Comparison of ENCODE assay signal across 11 mouse cellular contexts in the genomic region with DNA sequence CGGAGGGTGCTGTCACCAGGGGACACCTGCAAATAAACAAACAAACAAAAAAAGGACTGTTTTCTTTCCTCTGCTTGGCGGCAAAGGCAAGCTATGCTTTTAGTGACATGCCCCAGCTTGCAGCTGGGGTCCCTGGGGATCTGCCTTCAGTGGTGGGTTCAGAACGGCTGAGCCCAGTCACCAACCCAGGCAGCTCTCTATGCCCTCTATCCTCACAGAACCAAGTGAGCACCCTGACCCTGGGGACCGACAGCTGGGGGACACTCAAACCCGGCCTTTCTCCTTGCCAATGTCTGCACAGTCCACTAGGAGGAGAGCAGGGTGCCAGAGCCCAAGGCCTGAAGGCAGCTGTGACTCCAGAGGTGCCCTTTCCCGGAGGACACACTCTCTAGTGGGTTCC. TPM values are rescaled to one million over a fixed set of nuclear protein-coding genes. Genes with fewer than 3 reads are reported as not detected.
A peak's percentile ranks its signal among the peaks of the same experiment; 100 is the strongest.
DNase-seq lines count a peak whose midpoint lies in the region; ATAC-seq and TF ChIP-seq lines count a peak whose summit lies in the region.
"Had no signal": no experiment of that assay in that cellular context is flagged by ENCODE, and none has a peak within 500 bp of the region (broad histone marks: within the 10 kb centered on the region; RNA-seq: fewer than 3 reads in every experiment).

No protein-coding gene starts in this region.

- WGBS in heart, postnatal 0 days, result 46% methylated on average over 6 of the region's 6 CpGs
- 56% methylated on average over 6 of the region's 6 CpGs for WGBS in liver, postnatal 0 days (ENCODE audit: insufficient replicate concordance)

- DNase-seq in heart, adult 11 months, result peak; percentile 90
- DNase-seq in heart, postnatal 14 days, result no peak
- DNase-seq in spleen, postnatal 36 days (ENCODE audit: low spot score in 2 of 2), result peak; percentile 51
- DNase-seq in spleen, postnatal 4 days (ENCODE audit: low spot score in 2 of 2), result no peak
- no peak for DNase-seq in heart, postnatal 0 days (ENCODE audit: low spot score)
- no peak for DNase-seq in liver, postnatal 0 days
- DNase-seq: cerebellum, adult 9-11 months; kidney, postnatal 4 days; lung, embryonic 14.5 days; thymus, postnatal 25 days had no signal

- H3K9me3 ChIP-seq in heart, postnatal 0 days (replicated peaks; ENCODE audit: control insufficient read depth, low read length), result no peaks in the 10 kb centered on the region
- no peaks in the 10 kb centered on the region for H3K9me3 ChIP-seq in liver, postnatal 0 days (ENCODE audit: low read length)

- no peak overlapping the region for H3K9ac ChIP-seq in heart, postnatal 0 days (replicated peaks; ENCODE audit: low read depth, low read length)
- H3K9ac ChIP-seq in liver, postnatal 0 days (replicated peaks), result no peak overlapping the region
- H3K9ac ChIP-seq: lung, embryonic 14.5 days had no signal

- ATAC-seq in heart, postnatal 0 days (ENCODE audit: insufficient read depth, low read depth), result peak; percentile 15; the same call in 1 of the 2 replicates
- peak; percentile 18; the same call in 1 of the 2 replicates for ATAC-seq in liver, postnatal 0 days
- ATAC-seq in megakaryocyte-erythroid progenitor cell, adult 5-6 weeks (replicated peaks; ENCODE audit: low FRiP score, low TSS enrichment, poor library complexity, severe bottlenecking), result no peak

- intact Hi-C loops in heart, postnatal 14 days (cut with DNase I), result no loop called here

- H3K4me3 ChIP-seq in heart, postnatal 0 days (ENCODE audit: low read depth, low read length), result no peak overlapping the region
- no peak overlapping the region for H3K4me3 ChIP-seq in liver, postnatal 0 days (ENCODE audit: low read depth, low read length)

- H3K36me3 ChIP-seq in heart, postnatal 0 days (replicated peaks; ENCODE audit: control insufficient read depth, insufficient read depth, low read length), result no peaks in the 10 kb centered on the region
- H3K36me3 ChIP-seq in liver, postnatal 0 days (replicated peaks; ENCODE audit: insufficient read depth, low read length), result no peaks in the 10 kb centered on the region

- H3K4me1 ChIP-seq in heart, postnatal 0 days (ENCODE audit: control insufficient read depth, insufficient read depth), result peaks cover 48% of the 10 kb centered on the region
- peaks cover 46% of the 10 kb centered on the region for H3K4me1 ChIP-seq in liver, postnatal 0 days (ENCODE audit: insufficient read depth)

- TF ChIP-seq CTCF in heart, postnatal 0 days (IDR thresholded peaks at IDR 0.05; ENCODE audit: low read depth), result peak; percentile 21; the same call in 1 of the 2 replicates
- TF ChIP-seq CTCF in liver, postnatal 0 days (IDR thresholded peaks at IDR 0.05; ENCODE audit: low read depth), result peak; percentile 41

- no peak overlapping the region for H3K4me2 ChIP-seq in heart, postnatal 0 days (ENCODE audit: low read depth, low read length)
- no peak overlapping the region for H3K4me2 ChIP-seq in liver, postnatal 0 days (ENCODE audit: low read depth, low read length)
- H3K4me2 ChIP-seq: lung, embryonic 14.5 days had no signal

- peak overlapping the region; percentile 32 for H3K27ac ChIP-seq in heart, postnatal 0 days (ENCODE audit: low read depth)
- peak overlapping the region; percentile 40 for H3K27ac ChIP-seq in liver, postnatal 0 days (ENCODE audit: low read depth)

- no peaks in the 10 kb centered on the region for H3K27me3 ChIP-seq in heart, postnatal 0 days (ENCODE audit: control insufficient read depth, insufficient read depth, low read length)
- H3K27me3 ChIP-seq in liver, postnatal 0 days (ENCODE audit: insufficient read depth, low read length), result no peaks in the 10 kb centered on the region

- no peak for TF ChIP-seq EP300 in heart, postnatal 0 days (IDR thresholded peaks at IDR 0.05; ENCODE audit: low read depth)
- TF ChIP-seq EP300 in liver, postnatal 0 days (IDR thresholded peaks at IDR 0.05; ENCODE audit: low read depth), result no peak

RNA-seq across cellular contexts. Expression of gene Rbm38, which starts 29.5 kb away (rescaled TPM):
- 100 to 1,000 TPM; 198 to 232 TPM for total RNA-seq in heart, postnatal 14 days (2021)
- 85.0 and 119 TPM in 2 replicates for total RNA-seq in heart, postnatal 0 days (2014; rRNA removed; ENCODE audit: low replicate concordance)
- polyA plus RNA-seq in heart, postnatal 0 days (2015; fragmentation: Nextera tagmentation; extraction: Ambion mirVana), result 122 and 135 TPM in 2 replicates
- 124 and 126 TPM in 2 replicates for polyA plus RNA-seq in liver, postnatal 0 days (2015; fragmentation: Nextera tagmentation; extraction: Ambion mirVana)
- 191 and 218 TPM in 2 replicates for total RNA-seq in megakaryocyte-erythroid progenitor cell, adult 5-6 weeks (2014; fragmentation: Nextera tagmentation)
- 38.9 and 116 TPM in 2 replicates for total RNA-seq in megakaryocyte-erythroid progenitor cell, adult 5-6 weeks (2017)

RNA-seq across cellular contexts. Expression of gene Rae1, which starts 49.9 kb away (rescaled TPM):
- 10 to 100 TPM; 29.6 to 32.7 TPM for total RNA-seq in heart, postnatal 14 days (2021)
- 80.2 and 83.4 TPM in 2 replicates for total RNA-seq in heart, postnatal 0 days (2014; rRNA removed; ENCODE audit: low replicate concordance)
- polyA plus RNA-seq in heart, postnatal 0 days (2015; fragmentation: Nextera tagmentation; extraction: Ambion mirVana), result 70.5 and 76.7 TPM in 2 replicates
- 40.0 and 41.5 TPM in 2 replicates for polyA plus RNA-seq in liver, postnatal 0 days (2015; fragmentation: Nextera tagmentation; extraction: Ambion mirVana)
- total RNA-seq in megakaryocyte-erythroid progenitor cell, adult 5-6 weeks (2014; fragmentation: Nextera tagmentation), result 142 and 149 TPM in 2 replicates
- total RNA-seq in megakaryocyte-erythroid progenitor cell, adult 5-6 weeks (2017), result 79.4 and 102 TPM in 2 replicates

Comparison
In these comparisons a context has a peak if more than half of its experiments do, and no peak if none do; other contexts are left out.
1. DNase-seq: peak in heart, adult 11 months (single experiment) and spleen, postnatal 36 days (2 of 2); none in heart, postnatal 14 days (0 of 2), spleen, postnatal 4 days (0 of 2), heart, postnatal 0 days (single experiment) and liver, postnatal 0 days (single experiment).